Mouse (Mus musculus): ENCODE measurements around the gene Gbp2b. TPM values are rescaled to one million over a fixed set of nuclear protein-coding genes. Genes with fewer than 3 reads are reported as not detected.
"Not testable (repeated sequence)": the region's sequence is repeated elsewhere in the genome, so short reads cannot be mapped to it uniquely, and the experiment has no call there.

Gbp2b gene
- polyA plus RNA-seq, 1 experiment: not detected

GRCm38 (mm10) chr3:142601675-142602074 is 7.0 kb downstream of the Gbp2b start:
- TF ChIP-seq POLR2A (IDR thresholded peaks at IDR 0.05; ENCODE audit: insufficient read depth, low read depth, low read length) (no peak), CTCF (IDR thresholded peaks at IDR 0.05; ENCODE audit: insufficient read depth, low read depth, low read length) (no peak)
- no peak overlapping the region for H3K27ac ChIP-seq (ENCODE audit: insufficient read depth, low read depth, low read length)

DNA sequence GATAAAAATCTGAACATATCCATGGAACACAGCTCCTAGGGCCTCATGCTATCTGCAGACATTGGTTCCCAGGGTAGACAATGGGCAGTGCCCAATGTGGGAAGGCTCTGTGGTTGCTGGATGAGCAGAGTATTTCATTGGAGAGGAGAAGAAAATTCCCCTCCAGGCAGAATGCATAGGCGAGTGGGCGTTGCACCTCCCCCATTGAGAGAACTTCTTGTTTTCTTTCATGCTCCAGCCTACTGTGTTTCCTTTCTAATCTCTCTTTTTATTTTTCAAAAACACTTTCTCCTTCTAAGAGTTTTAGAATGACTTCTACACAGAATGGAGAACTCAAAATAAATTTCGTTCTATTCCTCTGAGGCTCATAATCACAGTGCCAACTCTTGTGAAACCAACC is 24.0 kb downstream of the Gbp2b start:
- Histone ChIP-seq H3K4me1 (ENCODE audit: control insufficient read depth, insufficient read depth, low read length) (no peaks in the 10 kb centered on the region), H3K27ac (ENCODE audit: insufficient read depth, low read depth, low read length) (no peak overlapping the region), H3K4me3 (ENCODE audit: insufficient read depth, low read depth, low read length) (no peak overlapping the region)
- 82% methylated on average over 3 of the region's 3 CpGs for WGBS
- TF ChIP-seq POLR2A (IDR thresholded peaks at IDR 0.05; ENCODE audit: insufficient read depth, low read depth, low read length): no peak
- TF ChIP-seq CTCF (IDR thresholded peaks at IDR 0.05; ENCODE audit: insufficient read depth, low read depth, low read length): no peak

More at GRCm38 (mm10) chr3:142601675-142602074, 7.0 kb downstream of the Gbp2b start:
- no peak overlapping the region for H3K4me3 ChIP-seq (ENCODE audit: insufficient read depth, low read depth, low read length)
- H3K4me1 ChIP-seq (ENCODE audit: control insufficient read depth, insufficient read depth, low read length): no peaks in the 10 kb centered on the region

DNA sequence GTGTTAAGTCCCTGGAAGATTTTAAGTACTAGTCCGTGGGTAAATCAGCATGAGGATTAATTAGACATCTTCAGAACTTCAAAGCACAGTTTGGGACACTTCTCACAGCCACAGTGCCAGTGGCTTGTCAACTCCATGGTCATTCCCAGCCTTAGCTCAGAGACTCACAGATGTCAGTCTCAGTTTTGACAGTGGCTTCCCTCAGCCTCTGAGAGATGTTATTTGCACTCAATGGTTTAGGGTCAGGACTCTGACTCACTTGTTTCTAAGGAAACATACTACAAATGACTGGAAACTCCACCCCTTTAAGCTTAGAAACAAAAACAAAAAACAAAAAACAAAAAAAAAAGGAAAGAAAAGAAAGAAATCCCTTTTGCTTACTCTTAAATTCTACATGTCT is 25.0 kb downstream of the Gbp2b start:
- Histone ChIP-seq H3K27ac (ENCODE audit: insufficient read depth, low read depth, low read length) (no peak overlapping the region), H3K4me3 (ENCODE audit: insufficient read depth, low read depth, low read length) (no peak overlapping the region), H3K4me1 (ENCODE audit: control insufficient read depth, insufficient read depth, low read length) (no peaks in the 10 kb centered on the region)
- 17% methylated on average over 1 of the region's 1 CpGs for WGBS
- TF ChIP-seq CTCF (IDR thresholded peaks at IDR 0.05; ENCODE audit: insufficient read depth, low read depth, low read length): no peak
- no peak for TF ChIP-seq POLR2A (IDR thresholded peaks at IDR 0.05; ENCODE audit: insufficient read depth, low read depth, low read length)

- no peak for TF ChIP-seq POLR2A (IDR thresholded peaks at IDR 0.05; ENCODE audit: insufficient read depth, low read depth, low read length)
- TF ChIP-seq CTCF (IDR thresholded peaks at IDR 0.05; ENCODE audit: insufficient read depth, low read depth, low read length): no peak
- peak within 1 kb of the TSS; percentile 28; the same call in 1 of the 2 replicates for H3K4me3 ChIP-seq (ENCODE audit: insufficient read depth, low read depth, low read length)
- 36% methylated on average over 4 of the region's 4 CpGs for WGBS
- peak within 1 kb of the TSS; percentile 47; the same call in 1 of the 2 replicates for H3K27ac ChIP-seq (ENCODE audit: insufficient read depth, low read depth, low read length)
- H3K4me1 ChIP-seq (ENCODE audit: control insufficient read depth, insufficient read depth, low read length): no peaks in the 10 kb centered on the region
These were observed 25.7 kb downstream of the Gbp2b start, which contains the start of gene Gbp2 for GRCm38 (mm10) chr3:142620111-142620955. Gene Gbp2, plus strand, starts transcription at chr3:142620602.

DNA sequence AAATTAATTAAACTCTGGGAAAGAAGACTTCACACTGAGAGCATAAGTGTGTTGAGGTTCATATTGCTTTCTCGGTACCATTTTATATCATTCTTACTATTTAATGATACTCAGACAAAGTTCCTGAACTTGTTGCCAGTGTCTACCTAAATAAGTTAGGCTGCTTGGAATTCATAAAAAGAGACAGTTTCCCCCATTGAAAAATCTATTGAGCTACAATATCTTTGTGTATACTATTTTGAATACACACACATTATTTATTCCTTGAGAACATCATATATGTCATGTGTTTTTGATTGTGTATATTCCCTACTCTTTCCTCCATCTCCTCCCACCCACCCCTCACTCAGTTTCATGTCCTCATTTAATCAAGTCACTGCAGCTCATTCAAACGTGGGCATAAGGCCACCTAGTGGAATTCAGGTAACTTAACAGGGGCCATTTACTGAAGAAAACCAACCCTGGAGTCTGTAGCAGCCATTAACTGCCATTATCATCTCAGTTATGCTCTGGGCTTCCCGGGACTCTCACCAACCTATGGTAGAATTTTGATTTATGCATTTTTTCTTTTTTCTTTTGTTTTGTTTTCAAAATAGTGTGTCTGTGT is 26.4 kb downstream of the Gbp2b start:
- Histone ChIP-seq H3K4me3 (ENCODE audit: insufficient read depth, low read depth, low read length) (no peak overlapping the region), H3K27ac (ENCODE audit: insufficient read depth, low read depth, low read length) (no peak overlapping the region), H3K4me1 (ENCODE audit: control insufficient read depth, insufficient read depth, low read length) (no peaks in the 10 kb centered on the region)
- WGBS: 54% methylated on average over 3 of the region's 3 CpGs
- TF ChIP-seq POLR2A (IDR thresholded peaks at IDR 0.05; ENCODE audit: insufficient read depth, low read depth, low read length): no peak
- TF ChIP-seq CTCF (IDR thresholded peaks at IDR 0.05; ENCODE audit: insufficient read depth, low read depth, low read length): no peak

- no peak overlapping the region for H3K27ac ChIP-seq (ENCODE audit: insufficient read depth, low read depth, low read length)
- H3K4me1 ChIP-seq (ENCODE audit: control insufficient read depth, insufficient read depth, low read length): no peaks in the 10 kb centered on the region
- WGBS: 94% methylated on average over 8 of the region's 8 CpGs
- H3K4me3 ChIP-seq (ENCODE audit: insufficient read depth, low read depth, low read length): no peak overlapping the region
- TF ChIP-seq CTCF (IDR thresholded peaks at IDR 0.05; ENCODE audit: insufficient read depth, low read depth, low read length) (no peak), POLR2A (IDR thresholded peaks at IDR 0.05; ENCODE audit: insufficient read depth, low read depth, low read length) (no peak)
These were observed 35.7 kb downstream of the Gbp2b start for GRCm38 (mm10) chr3:142630385-142630784.

- WGBS: 16% methylated on average over 9 of the region's 9 CpGs
- Histone ChIP-seq H3K4me1 (ENCODE audit: control insufficient read depth, insufficient read depth, low read length) (no peaks in the 10 kb centered on the region), H3K4me3 (ENCODE audit: insufficient read depth, low read depth, low read length) (no peak overlapping the region), H3K27ac (ENCODE audit: insufficient read depth, low read depth, low read length) (no peak overlapping the region)
- TF ChIP-seq CTCF (IDR thresholded peaks at IDR 0.05; ENCODE audit: insufficient read depth, low read depth, low read length) (no peak), POLR2A (IDR thresholded peaks at IDR 0.05; ENCODE audit: insufficient read depth, low read depth, low read length) (no peak)
These were observed 45.6 kb downstream of the Gbp2b start for GRCm38 (mm10) chr3:142640201-142640600.

GRCm38 (mm10) chr3:142645949-142646348 is 51.3 kb downstream of the Gbp2b start:
- not testable (repeated sequence) for H3K4me3 ChIP-seq (ENCODE audit: insufficient read depth, low read depth, low read length); H3K27ac ChIP-seq (ENCODE audit: insufficient read depth, low read depth, low read length); H3K4me1 ChIP-seq (ENCODE audit: control insufficient read depth, insufficient read depth, low read length)
- 0% methylated on average over 2 of the region's 2 CpGs for WGBS

GRCm38 (mm10) chr3:142647836-142648235 is 53.2 kb downstream of the Gbp2b start:
- WGBS: 55% methylated on average over 7 of the region's 7 CpGs
- H3K4me3 ChIP-seq (ENCODE audit: insufficient read depth, low read depth, low read length): not testable (repeated sequence)

More at GRCm38 (mm10) chr3:142647836-142648235, 53.2 kb downstream of the Gbp2b start:
- H3K4me1 ChIP-seq (ENCODE audit: control insufficient read depth, insufficient read depth, low read length); H3K27ac ChIP-seq (ENCODE audit: insufficient read depth, low read depth, low read length): not testable (repeated sequence)
